Mouse (Mus musculus) natural killer cell, adult 2 months (primary cell): ENCODE data around the gene Zfp422.
A peak's percentile ranks its signal among the peaks of the same experiment; 100 is the strongest.

Experiments
- DNase-seq, 2 experiments: peaks; one replicate each; pipeline ENCODE4 v3.0.0; 2022; ENCODE audit warnings: low spot score in 2 of 2

Zfp422 gene

GRCm38 (mm10) chr6:116628539-116629171, at the start of gene Zfp422:
Zfp422 (minus strand) TSS chr6:116628999.
- DNase-seq: peak; percentile 53 to 60

- no peak for DNase-seq
Observed at GRCm38 (mm10) chr6:116677321-116677720, 48.5 kb upstream of the Zfp422 start.

GRCm38 (mm10) chr6:116676355-116676913, 47.6 kb upstream of the Zfp422 start:
- no peak for DNase-seq

- peak; percentile 31 to 33 for DNase-seq
Observed at GRCm38 (mm10) chr6:116674283-116674886, 45.6 kb upstream of the Zfp422 start.

- DNase-seq: peak; percentile 88 to 92
Observed at GRCm38 (mm10) chr6:116673471-116674282, 44.9 kb upstream of the Zfp422 start, which contains the start of gene Rassf4. Rassf4 (minus strand) TSS chr6:116673952.

GRCm38 (mm10) chr6:116672349-116672748, 43.5 kb upstream of the Zfp422 start:
- no peak for DNase-seq

GRCm38 (mm10) chr6:116671768-116672167, 43.0 kb upstream of the Zfp422 start:
- no peak for DNase-seq

GRCm38 (mm10) chr6:116671031-116671430, 42.2 kb upstream of the Zfp422 start:
- DNase-seq: no peak

- DNase-seq: no peak
Observed at GRCm38 (mm10) chr6:116670144-116670543, 41.3 kb upstream of the Zfp422 start.

- DNase-seq: no peak
Observed at GRCm38 (mm10) chr6:116668682-116669470, 40.1 kb upstream of the Zfp422 start.

GRCm38 (mm10) chr6:116667382-116667781, 38.6 kb upstream of the Zfp422 start:
- DNase-seq: no peak

GRCm38 (mm10) chr6:116666892-116667291, 38.1 kb upstream of the Zfp422 start:
- no peak for DNase-seq

GRCm38 (mm10) chr6:116666085-116666750, 37.4 kb upstream of the Zfp422 start:
- no peak for DNase-seq

GRCm38 (mm10) chr6:116664830-116665229, 36.0 kb upstream of the Zfp422 start:
- DNase-seq: no peak

- peak in 1 of 2 experiments; percentile 41 for DNase-seq
Observed at GRCm38 (mm10) chr6:116664031-116664430, 35.2 kb upstream of the Zfp422 start.

- no peak for DNase-seq
Observed at GRCm38 (mm10) chr6:116663364-116663763, 34.6 kb upstream of the Zfp422 start.

GRCm38 (mm10) chr6:116653684-116654454, 25.1 kb upstream of the Zfp422 start:
- peak; percentile 35 to 53 for DNase-seq

GRCm38 (mm10) chr6:116653191-116653590, 24.4 kb upstream of the Zfp422 start:
- DNase-seq: no peak

- DNase-seq: peak in 1 of 2 experiments; percentile 14
Observed at GRCm38 (mm10) chr6:116651437-116652118, 22.8 kb upstream of the Zfp422 start.
